20 mouse cellular contexts compared by ENCODE assay signal in genomic region chr5:75184112-75184511, GRCm38 (mm10). TPM values are rescaled to one million over a fixed set of nuclear protein-coding genes. Genes with fewer than 3 reads are reported as not detected.
DNase-seq lines count a peak whose midpoint lies in the region; ATAC-seq lines count a peak whose summit lies in the region.
"Had no signal": no experiment of that assay in that cellular context is flagged by ENCODE, and none has a peak within 500 bp of the region (broad histone marks: within the 10 kb centered on the region; RNA-seq: fewer than 3 reads in every experiment).

No protein-coding gene starts in this region.

- intact Hi-C loops in left cerebral cortex, postnatal 4 days (cut with DNase I): no loop called here

- 56% methylated on average over 5 of the region's 5 CpGs for WGBS in heart, embryonic 16.5 days
- 93% methylated on average over 5 of the region's 5 CpGs for WGBS in embryonic facial prominence, embryonic 10.5 days

- no peaks in the 10 kb centered on the region for H3K9me3 ChIP-seq in heart, embryonic 16.5 days (replicated peaks; ENCODE audit: control insufficient read depth, low read length)
- H3K9me3 ChIP-seq in embryonic facial prominence, embryonic 10.5 days: no peaks in the 10 kb centered on the region
- H3K9me3 ChIP-seq: embryonic facial prominence, embryonic 12.5 days; forebrain, embryonic 12.5 days; G1E; hindbrain, embryonic 13.5 days had no signal

- peaks cover 3% of the 10 kb centered on the region; the same call in 1 of the 2 replicates for H3K36me3 ChIP-seq in heart, embryonic 16.5 days (ENCODE audit: control insufficient read depth, insufficient read depth)
- H3K36me3 ChIP-seq in embryonic facial prominence, embryonic 10.5 days (replicated peaks): peaks cover 100% of the 10 kb centered on the region
- H3K36me3 ChIP-seq: G1E; hindbrain, embryonic 13.5 days had no signal

- H3K27me3 ChIP-seq in heart, embryonic 16.5 days (ENCODE audit: control insufficient read depth, insufficient read depth, low read length): no peaks in the 10 kb centered on the region
- H3K27me3 ChIP-seq in embryonic facial prominence, embryonic 10.5 days (replicated peaks; ENCODE audit: low read depth, poor library complexity, severe bottlenecking): no peaks in the 10 kb centered on the region
- H3K27me3 ChIP-seq: embryonic facial prominence, embryonic 12.5 days; forebrain, embryonic 12.5 days; hindbrain, embryonic 13.5 days had no signal

- peak; percentile 39; the same call in 1 of the 2 replicates for ATAC-seq in heart, embryonic 16.5 days (replicated peaks; ENCODE audit: extremely low read depth, insufficient read depth, low FRiP score)
- ATAC-seq: CD4-positive, CD25-positive, alpha-beta regulatory T cell, adult 4 months; intestine, embryonic 16.5 days had no signal

- no peak overlapping the region for H3K4me2 ChIP-seq in heart, embryonic 16.5 days (ENCODE audit: low read depth, low read length)
- H3K4me2 ChIP-seq: embryonic facial prominence, embryonic 12.5 days; forebrain, embryonic 12.5 days; hindbrain, embryonic 13.5 days had no signal

- DNase-seq in heart, adult 11 months: no peak
- peak; percentile 55 for DNase-seq in left cerebral cortex, postnatal 4 days
- no peak for DNase-seq in left cerebral cortex, adult 11 months (ENCODE audit: low spot score)
- DNase-seq in 3T3-L1 (ENCODE audit: low read depth, low spot score) (peak; percentile 64), NIH3T3 (ENCODE audit: low read depth) (peak; percentile 74)
- DNase-seq in embryonic facial prominence, embryonic 10.5 days (ENCODE audit: low spot score): no peak
- DNase-seq: adrenal gland, postnatal 10 days; B cell, adult 2 months; cerebellum, adult 11 months; cerebellum, adult 8-10 months; embryo, embryonic 11 days; gastrocnemius, postnatal 10 days; kidney, adult 8-10 months had no signal

- H3K27ac ChIP-seq in heart, embryonic 16.5 days (ENCODE audit: low read length): peak overlapping the region; percentile 57; the same call in 1 of the 2 replicates
- no peak overlapping the region for H3K27ac ChIP-seq in embryonic facial prominence, embryonic 10.5 days (replicated peaks)
- H3K27ac ChIP-seq: embryonic facial prominence, embryonic 12.5 days; forebrain, embryonic 12.5 days; hindbrain, embryonic 13.5 days had no signal

- H3K4me3 ChIP-seq in heart, embryonic 16.5 days (ENCODE audit: low read length): no peak overlapping the region
- no peak overlapping the region for H3K4me3 ChIP-seq in embryonic facial prominence, embryonic 10.5 days
- H3K4me3 ChIP-seq: embryonic facial prominence, embryonic 12.5 days; forebrain, embryonic 12.5 days; hindbrain, embryonic 13.5 days had no signal

- peaks cover 9% of the 10 kb centered on the region for H3K4me1 ChIP-seq in heart, embryonic 16.5 days (ENCODE audit: control insufficient read depth, insufficient read depth, low read length)
- H3K4me1 ChIP-seq in embryonic facial prominence, embryonic 10.5 days: no peaks in the 10 kb centered on the region
- H3K4me1 ChIP-seq: embryonic facial prominence, embryonic 12.5 days had no signal

- no peak overlapping the region for H3K9ac ChIP-seq in heart, embryonic 16.5 days (ENCODE audit: low read length)
- H3K9ac ChIP-seq: embryonic facial prominence, embryonic 12.5 days; forebrain, embryonic 12.5 days; hindbrain, embryonic 13.5 days had no signal

RNA-seq across cellular contexts. Expression of gene Pdgfra, which starts 32.0 kb away (rescaled TPM):
- 11.6 and 17.2 TPM in 2 replicates for polyA plus RNA-seq in heart, embryonic 16.5 days (2015; fragmentation: Nextera tagmentation; extraction: Ambion mirVana)
- 10 to 100 TPM; 61.5 to 68.4 TPM for total RNA-seq in left cerebral cortex, postnatal 4 days (2021)
- polyA plus RNA-seq in embryonic facial prominence, embryonic 10.5 days (2016; fragmentation: Nextera tagmentation; extraction: Ambion mirVana): 44.2 and 56.6 TPM in 2 replicates
- polyA plus RNA-seq: G1E had no signal

Comparison
In these comparisons a context has a peak if more than half of its experiments do, and no peak if none do; other contexts are left out.
1. DNase-seq: peak in left cerebral cortex, postnatal 4 days (single experiment), 3T3-L1 (single experiment) and NIH3T3 (single experiment); none in heart, adult 11 months (single experiment), left cerebral cortex, adult 11 months (single experiment) and embryonic facial prominence, embryonic 10.5 days (single experiment).